Mouse (Mus musculus): Measurements from ENCODE around the gene Chsy1. TPM values are rescaled to one million over a fixed set of nuclear protein-coding genes. Genes with fewer than 3 reads are reported as not detected.
A peak's percentile ranks its signal among the peaks of the same experiment; 100 is the strongest.

Gene Chsy1
- polyA plus RNA-seq, 1 experiment from 2014 or later, result 22.5 TPM

GRCm38 (mm10) chr7:66124551-66124968 is 15.2 kb downstream of the Chsy1 start:
- Histone ChIP-seq H3K9ac (replicated peaks; ENCODE audit: low read depth) (no peak overlapping the region), H3K4me1 (ENCODE audit: insufficient read depth, low read depth, low read length) (peaks cover 10% of the 10 kb centered on the region; the same call in 1 of the 2 replicates), H3K27me3 (replicated peaks; ENCODE audit: insufficient read depth, low read length) (no peaks in the 10 kb centered on the region), H3K4me2 (replicated peaks; ENCODE audit: low read depth, low read length) (no peak overlapping the region), H3K36me3 (ENCODE audit: insufficient read depth, low read length) (peaks cover 10% of the 10 kb centered on the region; the same call in 1 of the 2 replicates), H3K4me3 (ENCODE audit: low read depth, low read length) (no peak overlapping the region), H3K27ac (ENCODE audit: low read length) (no peak overlapping the region), H3K9me3 (ENCODE audit: low read length) (no peaks in the 10 kb centered on the region)
- TF ChIP-seq EP300 (IDR thresholded peaks at IDR 0.05) (no peak), CTCF (IDR thresholded peaks at IDR 0.05) (no peak)
- 37% methylated on average over 11 of the region's 11 CpGs for WGBS
- ATAC-seq, result peak; percentile 73
- peak; percentile 77 for DNase-seq (ENCODE audit: low spot score)

- ATAC-seq (no peak), DNase-seq (ENCODE audit: low spot score) (no peak)
- Histone ChIP-seq H3K9me3 (ENCODE audit: low read length) (no peaks in the 10 kb centered on the region), H3K36me3 (ENCODE audit: insufficient read depth, low read length) (peaks cover 10% of the 10 kb centered on the region; the same call in 1 of the 2 replicates), H3K27ac (ENCODE audit: low read length) (no peak overlapping the region), H3K4me1 (ENCODE audit: insufficient read depth, low read depth, low read length) (peaks cover 10% of the 10 kb centered on the region; the same call in 1 of the 2 replicates), H3K4me2 (replicated peaks; ENCODE audit: low read depth, low read length) (no peak overlapping the region), H3K4me3 (ENCODE audit: low read depth, low read length) (no peak overlapping the region), H3K27me3 (replicated peaks; ENCODE audit: insufficient read depth, low read length) (no peaks in the 10 kb centered on the region), H3K9ac (replicated peaks; ENCODE audit: low read depth) (no peak overlapping the region)
- WGBS, result 75% methylated on average over 14 of the region's 14 CpGs
- TF ChIP-seq EP300 (IDR thresholded peaks at IDR 0.05) (no peak), CTCF (IDR thresholded peaks at IDR 0.05) (no peak)
These were observed 16.1 kb downstream of the Chsy1 start for GRCm38 (mm10) chr7:66125368-66125767.

GRCm38 (mm10) chr7:66127951-66128645 is 18.8 kb downstream of the Chsy1 start:
- peak; percentile 16; the same call in 1 of the 2 replicates for TF ChIP-seq CTCF (IDR thresholded peaks at IDR 0.05)
- no peak for TF ChIP-seq EP300 (IDR thresholded peaks at IDR 0.05)
- no peak for DNase-seq (ENCODE audit: low spot score)
- H3K9ac ChIP-seq (replicated peaks; ENCODE audit: low read depth), result no peak overlapping the region
- H3K4me3 ChIP-seq (ENCODE audit: low read depth, low read length), result no peak overlapping the region
- 86% methylated on average over 4 of the region's 4 CpGs for WGBS
- no peak overlapping the region for H3K27ac ChIP-seq (ENCODE audit: low read length)
- H3K4me2 ChIP-seq (replicated peaks; ENCODE audit: low read depth, low read length), result no peak overlapping the region
- H3K27me3 ChIP-seq (replicated peaks; ENCODE audit: insufficient read depth, low read length), result no peaks in the 10 kb centered on the region
- H3K4me1 ChIP-seq (ENCODE audit: insufficient read depth, low read depth, low read length), result 0 out of 2 replicates have a peak, but pooled peaks cover 10% of the 10 kb centered on the region
- peaks cover 10% of the 10 kb centered on the region; the same call in 1 of the 2 replicates for H3K36me3 ChIP-seq (ENCODE audit: insufficient read depth, low read length)
- no peaks in the 10 kb centered on the region for H3K9me3 ChIP-seq (ENCODE audit: low read length)
- ATAC-seq, result no peak

- Histone ChIP-seq H3K4me3 (ENCODE audit: low read depth, low read length) (no peak overlapping the region), H3K9me3 (ENCODE audit: low read length) (no peaks in the 10 kb centered on the region), H3K27me3 (replicated peaks; ENCODE audit: insufficient read depth, low read length) (no peaks in the 10 kb centered on the region), H3K9ac (replicated peaks; ENCODE audit: low read depth) (no peak overlapping the region), H3K4me1 (ENCODE audit: insufficient read depth, low read depth, low read length) (0 out of 2 replicates have a peak, but pooled peaks cover 10% of the 10 kb centered on the region), H3K4me2 (replicated peaks; ENCODE audit: low read depth, low read length) (no peak overlapping the region), H3K36me3 (ENCODE audit: insufficient read depth, low read length) (peaks cover 10% of the 10 kb centered on the region; the same call in 1 of the 2 replicates), H3K27ac (ENCODE audit: low read length) (no peak overlapping the region)
- DNase-seq (ENCODE audit: low spot score) (peak; percentile 54), ATAC-seq (no peak)
- no peak for TF ChIP-seq CTCF (IDR thresholded peaks at IDR 0.05)
- TF ChIP-seq EP300 (IDR thresholded peaks at IDR 0.05), result no peak
- 36% methylated on average over 3 of the region's 3 CpGs for WGBS
These were observed 19.5 kb downstream of the Chsy1 start for GRCm38 (mm10) chr7:66128857-66129256.

GRCm38 (mm10) chr7:66130296-66130695 is 21.0 kb downstream of the Chsy1 start:
- no peak overlapping the region for H3K4me2 ChIP-seq (replicated peaks; ENCODE audit: low read depth, low read length)
- H3K9ac ChIP-seq (replicated peaks; ENCODE audit: low read depth), result no peak overlapping the region
- H3K36me3 ChIP-seq (ENCODE audit: insufficient read depth, low read length), result peaks cover 8% of the 10 kb centered on the region; the same call in 1 of the 2 replicates
- DNase-seq (ENCODE audit: low spot score) (no peak), ATAC-seq (no peak)
- H3K27ac ChIP-seq (ENCODE audit: low read length), result no peak overlapping the region
- H3K4me1 ChIP-seq (ENCODE audit: insufficient read depth, low read depth, low read length), result peaks cover 14% of the 10 kb centered on the region
- 92% methylated on average over 2 of the region's 2 CpGs for WGBS
- H3K4me3 ChIP-seq (ENCODE audit: low read depth, low read length), result no peak overlapping the region
- H3K9me3 ChIP-seq (ENCODE audit: low read length), result no peaks in the 10 kb centered on the region
- H3K27me3 ChIP-seq (replicated peaks; ENCODE audit: insufficient read depth, low read length), result no peaks in the 10 kb centered on the region
- no peak for TF ChIP-seq CTCF (IDR thresholded peaks at IDR 0.05)
- no peak for TF ChIP-seq EP300 (IDR thresholded peaks at IDR 0.05)

- H3K27ac ChIP-seq (ENCODE audit: low read length), result no peak overlapping the region
- DNase-seq (ENCODE audit: low spot score) (peak; percentile 83), ATAC-seq (peak; percentile 92)
- no peaks in the 10 kb centered on the region for H3K9me3 ChIP-seq (ENCODE audit: low read length)
- H3K36me3 ChIP-seq (ENCODE audit: insufficient read depth, low read length), result no peaks in the 10 kb centered on the region
- H3K27me3 ChIP-seq (replicated peaks; ENCODE audit: insufficient read depth, low read length), result no peaks in the 10 kb centered on the region
- WGBS, result 55% methylated on average over 4 of the region's 4 CpGs
- peaks cover 17% of the 10 kb centered on the region for H3K4me1 ChIP-seq (ENCODE audit: insufficient read depth, low read depth, low read length)
- H3K4me3 ChIP-seq (ENCODE audit: low read depth, low read length), result no peak overlapping the region
- no peak for TF ChIP-seq CTCF (IDR thresholded peaks at IDR 0.05)
- TF ChIP-seq EP300 (IDR thresholded peaks at IDR 0.05), result peak; percentile 93
- H3K9ac ChIP-seq (replicated peaks; ENCODE audit: low read depth), result no peak overlapping the region
- no peak overlapping the region for H3K4me2 ChIP-seq (replicated peaks; ENCODE audit: low read depth, low read length)
These were observed 22.6 kb downstream of the Chsy1 start for GRCm38 (mm10) chr7:66131776-66132421.
